Mouse (Mus musculus) erythroblast, embryonic 14.5 days (primary cell): Measurements from ENCODE around the gene Egflam.

Experiments
- GATA1 ChIP-seq: IDR thresholded peaks from 2 replicates; pipeline ENCODE4 v1.6.1; 2012; ENCODE audit warnings: low read length, inconsistent platforms, mixed read lengths
- TAL1 ChIP-seq: IDR thresholded peaks from 3 replicates; pipeline ENCODE4 v1.6.1; 2012; ENCODE audit warnings: low read length, inconsistent platforms, mixed read lengths

GRCm38 (mm10) chr15:7173346-7173745 is 224.8 kb downstream of the Egflam start:
- TF ChIP-seq GATA1, result no peak
- no peak for TF ChIP-seq TAL1
